In the genomic region with DNA sequence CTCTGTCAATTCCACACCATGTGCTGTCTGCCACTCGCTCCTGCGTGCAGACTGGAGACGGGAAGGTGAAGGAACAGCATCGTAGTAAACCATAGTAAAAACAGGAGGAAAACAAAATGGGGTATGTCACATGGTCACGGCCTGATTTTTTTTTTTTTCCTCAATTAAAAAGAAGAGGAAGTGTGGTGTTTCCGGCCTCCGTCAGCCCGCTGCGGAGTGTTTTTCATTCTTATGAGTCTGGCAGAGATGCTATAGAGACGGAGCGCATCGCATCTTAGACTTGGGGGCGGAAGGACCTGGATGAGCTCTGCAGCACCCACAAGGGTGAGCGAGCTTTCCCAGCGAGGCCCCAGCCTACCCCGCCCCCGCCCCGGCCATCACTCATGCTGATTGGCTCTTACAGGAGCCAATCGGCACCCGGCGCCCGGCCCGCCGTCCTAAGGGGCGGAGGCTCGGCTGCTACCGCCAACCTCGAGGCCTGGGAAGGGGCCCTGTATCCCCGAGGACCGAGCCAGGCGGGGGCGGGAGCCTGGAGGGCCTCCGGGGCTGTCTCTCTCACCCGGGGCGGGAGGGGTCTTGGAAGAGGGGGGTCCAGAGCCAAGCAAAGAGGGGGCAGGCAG, we compare ENCODE assay signal across 8 mouse cellular contexts. TPM values are rescaled to one million over a fixed set of nuclear protein-coding genes. Genes with fewer than 3 reads are reported as not detected.
A peak's percentile ranks its signal among the peaks of the same experiment; 100 is the strongest.
DNase-seq lines count a peak whose midpoint lies in the region; ATAC-seq lines count a peak whose summit lies in the region.

No protein-coding gene starts in this region.

- WGBS in hindbrain, embryonic 10.5 days: 3% methylated on average over 35 of the region's 35 CpGs

- peak overlapping the region; percentile 98 for H3K27ac ChIP-seq in hindbrain, embryonic 10.5 days

- H3K9me3 ChIP-seq in hindbrain, embryonic 10.5 days: peaks cover 8% of the 10 kb centered on the region; the same call in 1 of the 2 replicates

- peaks cover 62% of the 10 kb centered on the region for H3K4me1 ChIP-seq in hindbrain, embryonic 10.5 days (replicated peaks)

- ATAC-seq in frontal cortex, adult (ENCODE audit: low TSS enrichment): peak; percentile 92

- 0 out of 2 replicates have a peak, but pooled peaks cover 5% of the 10 kb centered on the region for H3K27me3 ChIP-seq in hindbrain, embryonic 10.5 days (ENCODE audit: insufficient read depth, poor library complexity, severe bottlenecking)

- peaks cover 28% of the 10 kb centered on the region for H3K36me3 ChIP-seq in hindbrain, embryonic 10.5 days

- peak overlapping the region; percentile 79 for H3K4me3 ChIP-seq in hindbrain, embryonic 10.5 days

- DNase-seq in MN1 (ENCODE audit: low spot score): peak; percentile 93
- DNase-seq in cerebellum, adult 9-10 months: peak; percentile 90
- DNase-seq in hindbrain, embryonic 10.5 days (ENCODE audit: low spot score): peak; percentile 94
- DNase-seq in layer of hippocampus, postnatal 14 days (ENCODE audit: low spot score in 2 of 2): peak; percentile 89 to 94
- DNase-seq in lung, postnatal 10 days: peak; percentile 92
- peak; percentile 81 for DNase-seq in ovary, postnatal 14 days (ENCODE audit: low spot score)
- peak; percentile 71 to 78 for DNase-seq in thymus, postnatal 10 days (ENCODE audit: low spot score in 2 of 2)

RNA-seq across cellular contexts. Expression of gene Irs1, which starts 8.1 kb away (rescaled TPM):
- 8.3 and 9.3 TPM in 2 replicates for polyA plus RNA-seq in hindbrain, embryonic 10.5 days (2016; fragmentation: Nextera tagmentation; extraction: Ambion mirVana)
- total RNA-seq in layer of hippocampus, postnatal 14 days (2021): 10 to 100 TPM; 25.8 to 29.5 TPM

RNA-seq across cellular contexts. Expression of gene Rhbdd1, which starts 33.1 kb away (rescaled TPM):
- polyA plus RNA-seq in hindbrain, embryonic 10.5 days (2016; fragmentation: Nextera tagmentation; extraction: Ambion mirVana): 9.0 and 9.7 TPM in 2 replicates
- 1 to 10 TPM; 6.6 to 7.5 TPM for total RNA-seq in layer of hippocampus, postnatal 14 days (2021)

RNA-seq across cellular contexts. Expression of gene Gm9747, which starts 50.2 kb away (rescaled TPM):
- 23.3 and 25.1 TPM in 2 replicates for polyA plus RNA-seq in hindbrain, embryonic 10.5 days (2016; fragmentation: Nextera tagmentation; extraction: Ambion mirVana)
- total RNA-seq in layer of hippocampus, postnatal 14 days (2021): not detected

Comparison
In these comparisons a context has a peak if more than half of its experiments do, and no peak if none do; other contexts are left out.
1. Peak in every context shown above with its lines: DNase-seq, ATAC-seq, H3K4me3 ChIP-seq and H3K27ac ChIP-seq.